Mouse (Mus musculus): ENCODE measurements around the gene Habp4.

The Habp4 gene

GRCm38 (mm10) chr13:64235777-64236176, 74.2 kb downstream of the Habp4 start:
- no peak for DNase-seq (ENCODE audit: low read depth, low spot score)
